Mouse (Mus musculus): ENCODE data around the gene Olfr826. TPM values are rescaled to one million over a fixed set of nuclear protein-coding genes. Genes with fewer than 3 reads are reported as not detected.

Gene Olfr826
- total RNA-seq (2023), result not detected

GRCm38 (mm10) chr10:130184086-130184485, at the start of gene Olfr826:
Gene Olfr826, minus strand, starts transcription at chr10:130184186.

GRCm38 (mm10) chr10:130214303-130214702, 30.3 kb upstream of the Olfr826 start, which contains the start of gene Olfr827:
Gene Olfr827, minus strand, starts transcription at chr10:130214403.

GRCm38 (mm10) chr10:130166666-130167065, 17.3 kb downstream of the Olfr826 start, which contains the start of gene Olfr825:
Gene Olfr825, minus strand, starts transcription at chr10:130166766.

GRCm38 (mm10) chr10:130129900-130130299, 54.1 kb downstream of the Olfr826 start, which contains the start of gene Olfr824:
Gene Olfr824, minus strand, starts transcription at chr10:130130000.

Other genes starting within 250 kb of the Olfr826 start
- gene Olfr818, start 235.1 kb downstream of the Olfr826 start, total RNA-seq (2023), result not detected
- gene Olfr819, start 216.9 kb downstream of the Olfr826 start, total RNA-seq (2023), result not detected
- gene Olfr247, start 208.0 kb downstream of the Olfr826 start, total RNA-seq (2023), result not detected
- not detected for gene Gm10310, start 199.1 kb downstream of the Olfr826 start, total RNA-seq (2023)
- gene Olfr820, start 171.6 kb downstream of the Olfr826 start, total RNA-seq (2023), result not detected
- not detected for gene Olfr821, start 153.8 kb downstream of the Olfr826 start, total RNA-seq (2023)
- not detected for gene Olfr822, start 113.0 kb downstream of the Olfr826 start, total RNA-seq (2023)
- gene Olfr823, start 68.8 kb downstream of the Olfr826 start, total RNA-seq (2023), result not detected
- not detected for gene Olfr824, start 54.2 kb downstream of the Olfr826 start, total RNA-seq (2023)
- not detected for gene Olfr825, start 17.4 kb downstream of the Olfr826 start, total RNA-seq (2023)
- gene Olfr827, start 30.2 kb upstream of the Olfr826 start, total RNA-seq (2023), result not detected
- not detected for gene Neurod4, start 96.1 kb upstream of the Olfr826 start, total RNA-seq (2023)
- gene Tespa1, start 138.7 kb upstream of the Olfr826 start, total RNA-seq (2023), result 100 to 1,000 TPM; 144 to 157 TPM
- gene Vmn2r84, start 210.1 kb upstream of the Olfr826 start, total RNA-seq (2023), result not detected
- gene Vmn2r85, start 245.5 kb upstream of the Olfr826 start, total RNA-seq (2023), result not detected